Mouse (Mus musculus): Measurements from ENCODE around the gene Efcab11. TPM values are rescaled to one million over a fixed set of nuclear protein-coding genes. Genes with fewer than 3 reads are reported as not detected.

The Efcab11 gene
- total and polyA plus RNA-seq, 3 experiments = 5.8 to 19.9 (median 8.0) TPM

GRCm38 (mm10) chr12:99781774-99782173, 102.5 kb downstream of the Efcab11 start:
- TF ChIP-seq GATA2 (IDR thresholded peaks at IDR 0.05; ENCODE audit: borderline replicate concordance, low read depth, low read length) (no peak), POLR2AphosphoS5 (IDR thresholded peaks at IDR 0.05; ENCODE audit: insufficient replicate concordance, low read depth, low read length) (no peak), TAL1 (conservative IDR thresholded peaks at IDR 0.05; ENCODE audit: low read depth, low read length) (no peak), CTCF (IDR thresholded peaks at IDR 0.05; ENCODE audit: low read depth, low read length) (no peak), GATA1 (IDR thresholded peaks at IDR 0.05; ENCODE audit: borderline replicate concordance, low read length) (no peak)
- H3K27me3 ChIP-seq (ENCODE audit: insufficient read depth, low read length) = no peaks in the 10 kb centered on the region; the same call in 1 of the 2 replicates
- ATAC-seq (ENCODE audit: extremely low read depth, insufficient number of reproducible peaks, low FRiP score, poor library complexity, severe bottlenecking) (no peak), DNase-seq (ENCODE audit: low spot score) (no peak)
- H3K4me1 ChIP-seq (ENCODE audit: insufficient read depth, low read depth, low read length) = no peaks in the 10 kb centered on the region
- H3K4me3 ChIP-seq (ENCODE audit: low read depth, low read length) = no peak overlapping the region
- no peaks in the 10 kb centered on the region for H3K36me3 ChIP-seq (replicated peaks)
- peaks cover 3% of the 10 kb centered on the region; the same call in 1 of the 2 replicates for H3K9me3 ChIP-seq (replicated peaks)

GRCm38 (mm10) chr12:99780396-99780795, 103.8 kb downstream of the Efcab11 start:
- DNase-seq (ENCODE audit: low spot score) = no peak
- H3K4me1 ChIP-seq (ENCODE audit: insufficient read depth, low read depth, low read length) = no peaks in the 10 kb centered on the region
- TF ChIP-seq GATA2 (IDR thresholded peaks at IDR 0.05; ENCODE audit: borderline replicate concordance, low read depth, low read length) = no peak
- TF ChIP-seq GATA1 (IDR thresholded peaks at IDR 0.05; ENCODE audit: borderline replicate concordance, low read length) = no peak
- no peak for TF ChIP-seq CTCF (IDR thresholded peaks at IDR 0.05; ENCODE audit: low read depth, low read length)
- TF ChIP-seq POLR2AphosphoS5 (IDR thresholded peaks at IDR 0.05; ENCODE audit: insufficient replicate concordance, low read depth, low read length) = no peak
- no peak for TF ChIP-seq TAL1 (conservative IDR thresholded peaks at IDR 0.05; ENCODE audit: low read depth, low read length)
- H3K4me3 ChIP-seq (ENCODE audit: low read depth, low read length) = no peak overlapping the region
- H3K27me3 ChIP-seq (ENCODE audit: insufficient read depth, low read length) = no peaks in the 10 kb centered on the region; the same call in 1 of the 2 replicates
- H3K9me3 ChIP-seq (replicated peaks) = peaks cover 3% of the 10 kb centered on the region; the same call in 1 of the 2 replicates
- H3K36me3 ChIP-seq (replicated peaks) = no peaks in the 10 kb centered on the region
- ATAC-seq (ENCODE audit: extremely low read depth, insufficient number of reproducible peaks, low FRiP score, poor library complexity, severe bottlenecking) = no peak

GRCm38 (mm10) chr12:99779908-99780307, 104.3 kb downstream of the Efcab11 start:
- no peaks in the 10 kb centered on the region for H3K36me3 ChIP-seq (replicated peaks)
- ATAC-seq (ENCODE audit: extremely low read depth, insufficient number of reproducible peaks, low FRiP score, poor library complexity, severe bottlenecking) (no peak), DNase-seq (ENCODE audit: low spot score) (no peak)
- no peak overlapping the region for H3K4me3 ChIP-seq (ENCODE audit: low read depth, low read length)
- no peak for TF ChIP-seq POLR2AphosphoS5 (IDR thresholded peaks at IDR 0.05; ENCODE audit: insufficient replicate concordance, low read depth, low read length)
- TF ChIP-seq GATA2 (IDR thresholded peaks at IDR 0.05; ENCODE audit: borderline replicate concordance, low read depth, low read length) = no peak
- TF ChIP-seq TAL1 (conservative IDR thresholded peaks at IDR 0.05; ENCODE audit: low read depth, low read length) = no peak
- no peak for TF ChIP-seq GATA1 (IDR thresholded peaks at IDR 0.05; ENCODE audit: borderline replicate concordance, low read length)
- TF ChIP-seq CTCF (IDR thresholded peaks at IDR 0.05; ENCODE audit: low read depth, low read length) = no peak
- H3K4me1 ChIP-seq (ENCODE audit: insufficient read depth, low read depth, low read length) = no peaks in the 10 kb centered on the region
- H3K9me3 ChIP-seq (replicated peaks) = peaks cover 3% of the 10 kb centered on the region; the same call in 1 of the 2 replicates
- H3K27me3 ChIP-seq (ENCODE audit: insufficient read depth, low read length) = no peaks in the 10 kb centered on the region; the same call in 1 of the 2 replicates

- TF ChIP-seq CTCF (IDR thresholded peaks at IDR 0.05; ENCODE audit: low read depth, low read length) (no peak), POLR2AphosphoS5 (IDR thresholded peaks at IDR 0.05; ENCODE audit: insufficient replicate concordance, low read depth, low read length) (no peak), TAL1 (conservative IDR thresholded peaks at IDR 0.05; ENCODE audit: low read depth, low read length) (no peak), GATA1 (IDR thresholded peaks at IDR 0.05; ENCODE audit: borderline replicate concordance, low read length) (no peak)
- DNase-seq (ENCODE audit: low spot score) (no peak), ATAC-seq (ENCODE audit: extremely low read depth, insufficient number of reproducible peaks, low FRiP score, poor library complexity, severe bottlenecking) (no peak)
- H3K36me3 ChIP-seq (replicated peaks) = no peaks in the 10 kb centered on the region
- H3K4me3 ChIP-seq (ENCODE audit: low read depth, low read length) = no peak overlapping the region
- no peaks in the 10 kb centered on the region; the same call in 1 of the 2 replicates for H3K9me3 ChIP-seq (replicated peaks)
- peaks cover 4% of the 10 kb centered on the region; the same call in 1 of the 2 replicates for H3K27me3 ChIP-seq (ENCODE audit: insufficient read depth, low read length)
- no peaks in the 10 kb centered on the region for H3K4me1 ChIP-seq (ENCODE audit: insufficient read depth, low read depth, low read length)
These were observed 107.6 kb downstream of the Efcab11 start for GRCm38 (mm10) chr12:99776497-99777139.

DNA sequence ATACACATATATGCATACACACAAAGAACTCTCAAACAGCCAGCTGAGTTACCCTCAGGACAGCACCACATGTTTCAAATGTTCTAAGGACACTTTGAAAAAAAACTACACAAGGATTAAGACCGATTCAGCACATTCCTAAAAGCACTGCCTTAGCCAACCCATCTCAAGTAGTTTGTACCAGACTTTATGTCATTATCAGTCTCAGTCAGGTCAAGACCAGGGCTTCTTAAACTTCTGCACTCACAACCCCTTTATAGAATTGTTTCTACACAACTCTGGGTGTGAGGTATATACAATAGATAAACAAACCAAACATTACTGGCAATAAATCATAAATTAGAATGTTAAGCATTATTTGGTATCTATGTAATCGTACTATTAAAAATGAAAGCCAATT, 109.4 kb downstream of the Efcab11 start:
- Histone ChIP-seq H3K4me3 (ENCODE audit: low read depth, low read length) (no peak overlapping the region), H3K4me1 (ENCODE audit: insufficient read depth, low read depth, low read length) (no peaks in the 10 kb centered on the region), H3K9me3 (replicated peaks) (no peaks in the 10 kb centered on the region; the same call in 1 of the 2 replicates), H3K27me3 (ENCODE audit: insufficient read depth, low read length) (peaks cover 4% of the 10 kb centered on the region; the same call in 1 of the 2 replicates), H3K36me3 (replicated peaks) (no peaks in the 10 kb centered on the region)
- TF ChIP-seq TAL1 (conservative IDR thresholded peaks at IDR 0.05; ENCODE audit: low read depth, low read length) (no peak), CTCF (IDR thresholded peaks at IDR 0.05; ENCODE audit: low read depth, low read length) (no peak), GATA1 (IDR thresholded peaks at IDR 0.05; ENCODE audit: borderline replicate concordance, low read length) (no peak), GATA2 (IDR thresholded peaks at IDR 0.05; ENCODE audit: borderline replicate concordance, low read depth, low read length) (no peak), POLR2AphosphoS5 (IDR thresholded peaks at IDR 0.05; ENCODE audit: insufficient replicate concordance, low read depth, low read length) (no peak)
- ATAC-seq (ENCODE audit: extremely low read depth, insufficient number of reproducible peaks, low FRiP score, poor library complexity, severe bottlenecking) (no peak), DNase-seq (ENCODE audit: low spot score) (no peak)

GRCm38 (mm10) chr12:99773636-99774193, 110.5 kb downstream of the Efcab11 start:
- H3K27me3 ChIP-seq (ENCODE audit: insufficient read depth, low read length) = peaks cover 4% of the 10 kb centered on the region; the same call in 1 of the 2 replicates
- ATAC-seq (ENCODE audit: extremely low read depth, insufficient number of reproducible peaks, low FRiP score, poor library complexity, severe bottlenecking) (no peak), DNase-seq (ENCODE audit: low spot score) (no peak)
- no peak overlapping the region for H3K4me3 ChIP-seq (ENCODE audit: low read depth, low read length)
- H3K4me1 ChIP-seq (ENCODE audit: insufficient read depth, low read depth, low read length) = no peaks in the 10 kb centered on the region
- TF ChIP-seq GATA2 (IDR thresholded peaks at IDR 0.05; ENCODE audit: borderline replicate concordance, low read depth, low read length) = no peak
- no peak for TF ChIP-seq GATA1 (IDR thresholded peaks at IDR 0.05; ENCODE audit: borderline replicate concordance, low read length)
- no peak for TF ChIP-seq TAL1 (conservative IDR thresholded peaks at IDR 0.05; ENCODE audit: low read depth, low read length)
- TF ChIP-seq CTCF (IDR thresholded peaks at IDR 0.05; ENCODE audit: low read depth, low read length) = no peak
- no peak for TF ChIP-seq POLR2AphosphoS5 (IDR thresholded peaks at IDR 0.05; ENCODE audit: insufficient replicate concordance, low read depth, low read length)
- H3K36me3 ChIP-seq (replicated peaks) = no peaks in the 10 kb centered on the region
- H3K9me3 ChIP-seq (replicated peaks) = no peaks in the 10 kb centered on the region; the same call in 1 of the 2 replicates
